Mouse (Mus musculus) CH12.LX (cell line): ENCODE measurements around the gene Isca2. TPM values are rescaled to one million over a fixed set of nuclear protein-coding genes. Genes with fewer than 3 reads are reported as not detected.
A peak's percentile ranks its signal among the peaks of the same experiment; 100 is the strongest.

Experiments used
- DNase-seq: peaks from one replicate; pipeline ENCODE4 v3.0.0-alpha.2; 2013; ENCODE audit errors: extremely low read depth
- H3K27ac ChIP-seq: 2 replicates; pipeline ENCODE4 v1.5.1; 2012; ENCODE audit warnings: low read depth, mild to moderate bottlenecking, control low read depth, moderate library complexity; ENCODE audit not compliant: insufficient read depth
- H3K27me3 ChIP-seq: replicated peaks from 2 replicates; pipeline ENCODE3; 2012; ENCODE audit warnings: inconsistent platforms
- H3K36me3 ChIP-seq, 2 experiments: replicated peaks in 1 of 2; 2 replicates each; pipeline versions ENCODE3 to v1.6.1; 2012; ENCODE audit warnings: inconsistent platforms in 1 of 2, low read length in 1 of 2, mild to moderate bottlenecking in 1 of 2, mixed read lengths in 1 of 2, moderate library complexity in 1 of 2; ENCODE audit not compliant: control insufficient read depth in 1 of 2, insufficient read depth in 1 of 2
- H3K4me1 ChIP-seq, 2 experiments: 2 replicates each; pipeline ENCODE4 v1.6.1; 2012; ENCODE audit warnings: inconsistent platforms in 1 of 2, moderate library complexity in 1 of 2; ENCODE audit not compliant: insufficient read depth in 2 of 2, control insufficient read depth in 1 of 2
- H3K4me2 ChIP-seq: 2 replicates; pipeline ENCODE4 v1.6.1; 2012; ENCODE audit warnings: low read depth, mild to moderate bottlenecking, control low read depth; ENCODE audit not compliant: poor library complexity, insufficient read depth, severe bottlenecking
- H3K4me3 ChIP-seq, 3 experiments: fragments of 150-350 bp in 1 of 3; sonication (generic) in 1 of 3; replicated peaks in 1 of 3; 2 replicates each; pipeline versions ENCODE3 to v1.5.1; 2011 to 2012; ENCODE audit warnings: low read depth in 2 of 3, low read length in 2 of 3, mild to moderate bottlenecking in 2 of 3, moderate library complexity in 2 of 3, control low read depth in 1 of 3, improper control_type of control experiment in 1 of 3, inconsistent platforms in 1 of 3, mixed read lengths in 1 of 3; ENCODE audit not compliant: poor library complexity in 1 of 3
- H3K79me2 ChIP-seq: replicated peaks from 2 replicates; pipeline ENCODE4 v1.6.1; 2012; ENCODE audit warnings: mild to moderate bottlenecking, moderate library complexity; ENCODE audit not compliant: control insufficient read depth, poor library complexity, insufficient read depth, severe bottlenecking; ENCODE audit errors: extremely low read depth
- H3K9ac ChIP-seq: 2 replicates; pipeline ENCODE4 v1.6.1; 2012; ENCODE audit warnings: low read depth, mild to moderate bottlenecking, control low read depth, moderate library complexity; ENCODE audit not compliant: insufficient read depth
- H3K9me3 ChIP-seq: replicated peaks from 2 replicates; pipeline ENCODE3; 2012; ENCODE audit warnings: low read length, inconsistent platforms, mixed read lengths
- BHLHE40 ChIP-seq: IDR thresholded peaks from 2 replicates; pipeline ENCODE4 v1.6.1; 2011; ENCODE audit warnings: mild to moderate bottlenecking, low read depth, low read length, improper control_type of control experiment
- E2F4 ChIP-seq: IDR thresholded peaks from 2 replicates; pipeline ENCODE4 v1.6.1; 2011; ENCODE audit warnings: low read depth, low read length, improper control_type of control experiment; ENCODE audit not compliant: insufficient replicate concordance
- ELF1 ChIP-seq: IDR thresholded peaks from 2 replicates; pipeline ENCODE4 v1.6.1; 2014; ENCODE audit warnings: low read depth, mild to moderate bottlenecking, inconsistent platforms, low read length, improper control_type of control experiment
- EP300 ChIP-seq: IDR thresholded peaks from 2 replicates; pipeline ENCODE4 v1.6.1; 2011; ENCODE audit warnings: low read length, improper control_type of control experiment
- GABPA ChIP-seq: IDR thresholded peaks from 2 replicates; pipeline ENCODE4 v1.6.1; 2012; ENCODE audit warnings: low read depth, low read length, improper control_type of control experiment, inconsistent platforms; ENCODE audit not compliant: insufficient replicate concordance
- IRF4 ChIP-seq: IDR thresholded peaks from 2 replicates; pipeline ENCODE4 v1.6.1; 2014; ENCODE audit warnings: low read depth, mild to moderate bottlenecking, inconsistent platforms, low read length, improper control_type of control experiment
- JUN ChIP-seq: IDR thresholded peaks from 2 replicates; pipeline ENCODE4 v1.6.1; 2011; ENCODE audit warnings: low read depth, mild to moderate bottlenecking, low read length, improper control_type of control experiment, moderate library complexity; ENCODE audit not compliant: insufficient read depth
- JUND ChIP-seq: conservative IDR thresholded peaks from 2 replicates; pipeline ENCODE4 v1.6.1; 2011; ENCODE audit warnings: low read depth, low read length, improper control_type of control experiment
- KAT2A ChIP-seq: IDR thresholded peaks from 2 replicates; pipeline ENCODE4 v1.6.1; 2012; ENCODE audit warnings: low read length, improper control_type of control experiment, inconsistent platforms; ENCODE audit not compliant: insufficient replicate concordance
- MAFK ChIP-seq: IDR thresholded peaks from 2 replicates; pipeline ENCODE4 v1.6.1; 2011; ENCODE audit warnings: low read length, improper control_type of control experiment; ENCODE audit not compliant: insufficient replicate concordance
- MAZ ChIP-seq: IDR thresholded peaks from 2 replicates; pipeline ENCODE4 v1.6.1; 2012; ENCODE audit warnings: low read depth, mild to moderate bottlenecking, inconsistent platforms, low read length, improper control_type of control experiment, moderate library complexity
- MYC ChIP-seq: IDR thresholded peaks from 2 replicates; pipeline ENCODE4 v1.6.1; 2011; ENCODE audit warnings: low read depth, mild to moderate bottlenecking, improper control_type of control experiment, low read length
- POLR2A ChIP-seq: IDR thresholded peaks from 2 replicates; pipeline ENCODE4 v1.6.1; 2011; ENCODE audit warnings: low read depth, mild to moderate bottlenecking, improper control_type of control experiment, low read length
- RAD21 ChIP-seq: IDR thresholded peaks from 2 replicates; pipeline ENCODE4 v1.6.1; 2011; ENCODE audit warnings: low read depth, mild to moderate bottlenecking, low read length, improper control_type of control experiment, moderate library complexity
- SIN3A ChIP-seq: IDR thresholded peaks from 2 replicates; pipeline ENCODE4 v1.6.1; 2012; ENCODE audit warnings: low read length, improper control_type of control experiment, inconsistent platforms
- TCF12 ChIP-seq: IDR thresholded peaks from 2 replicates; pipeline ENCODE4 v1.6.1; 2014; ENCODE audit warnings: low read depth, mild to moderate bottlenecking, inconsistent platforms, low read length, improper control_type of control experiment
- UBTF ChIP-seq: IDR thresholded peaks from 2 replicates; pipeline ENCODE4 v1.6.1; 2012; ENCODE audit warnings: low read depth, mild to moderate bottlenecking, inconsistent platforms, low read length, improper control_type of control experiment, moderate library complexity
- USF2 ChIP-seq: conservative IDR thresholded peaks from 2 replicates; pipeline ENCODE4 v1.6.1; 2011; ENCODE audit warnings: low read depth, low read length, improper control_type of control experiment
- ZC3H11A ChIP-seq: IDR thresholded peaks from 2 replicates; pipeline ENCODE4 v1.6.1; 2012; ENCODE audit warnings: low read depth, mild to moderate bottlenecking, inconsistent platforms, low read length, improper control_type of control experiment
- ZKSCAN1 ChIP-seq: IDR thresholded peaks from 2 replicates; pipeline ENCODE4 v1.6.1; 2012; ENCODE audit warnings: low read depth, inconsistent platforms, low read length, improper control_type of control experiment, borderline replicate concordance
- ZMIZ1 ChIP-seq: IDR thresholded peaks from 2 replicates; pipeline ENCODE4 v1.6.1; 2012; ENCODE audit warnings: low read depth, mild to moderate bottlenecking, inconsistent platforms, low read length, improper control_type of control experiment
- dilution Hi-C: fragments of 300-500 bp; cut with MboI; formaldehyde crosslinking; loops from 2 replicates; pipeline ENCODE4 v1.14.3; 2020; ENCODE audit warnings: low sequenced_read_pairs; ENCODE audit not compliant: extremely low pct_unique_long_range_greater_than_20kb, extremely low pct_ligation_motif_present
- in situ Hi-C: fragments of 300-500 bp; cut with MboI; formaldehyde crosslinking; loops from 3 replicates; pipeline ENCODE4 v1.14.3; 2019; ENCODE audit warnings: low sequenced_read_pairs, low pct_ligation_motif_present, low pct_unique_long_range_greater_than_20kb, mixed read lengths
- polyA plus RNA-seq: library from polyadenylated mRNA; unstranded; fragments of >175 nt; gene quantifications from 2 replicates; pipeline ENCODE4 v1.2.1, GENCODE M21; 2012; ENCODE audit warnings: low read depth; ENCODE audit not compliant: insufficient read length
- total RNA-seq, 2 experiments: library from RNA; depleted of rRNA; stranded (reverse); fragments of 300-350 nt in 1 of 2; fragments of >200 nt in 1 of 2; gene quantifications; 2 replicates each; pipeline ENCODE4 v1.2.3; 2012 to 2014

The Isca2 gene
- total and polyA plus RNA-seq, 3 experiments = 55.1 to 90.4 (median 59.1) TPM

DNA sequence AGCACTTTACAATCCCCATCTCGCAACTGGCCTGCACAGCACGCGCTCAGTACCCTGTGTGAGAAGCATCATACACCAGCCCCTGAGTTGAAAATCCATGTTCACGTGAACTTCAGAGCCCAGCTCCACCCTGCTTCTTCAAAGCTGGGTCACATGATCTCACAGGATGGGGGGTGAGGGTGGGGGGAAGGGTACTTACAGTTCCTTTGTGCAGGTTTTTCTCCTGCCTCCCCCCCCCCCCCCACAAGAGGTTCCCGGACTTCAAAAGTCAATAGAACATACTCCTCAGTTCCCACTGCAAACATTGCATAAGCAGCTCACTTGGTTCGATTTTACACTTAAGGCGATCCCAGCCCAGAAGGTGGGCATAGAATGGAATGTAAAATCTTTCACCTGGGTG lies 3.4 kb upstream of the Isca2 start:
- in situ Hi-C loops = no loop called here
- no peak overlapping the region for H3K27ac ChIP-seq
- dilution Hi-C loops = no loop called here
- H3K27me3 ChIP-seq = no peaks in the 10 kb centered on the region
- H3K36me3 ChIP-seq = peaks cover 10 to 44% of the 10 kb centered on the region in 2 experiments
- no peak for DNase-seq
- TF ChIP-seq JUND (no peak), UBTF (no peak), TCF12 (no peak), POLR2A (no peak), EP300 (no peak), BHLHE40 (no peak), SIN3A (no peak), MAFK (no peak), ZC3H11A (no peak), E2F4 (no peak), RAD21 (no peak)
- H3K79me2 ChIP-seq = 0 out of 2 replicates have a peak, but pooled peaks cover 3% of the 10 kb centered on the region
- H3K4me3 ChIP-seq = no peak overlapping the region
- H3K4me1 ChIP-seq = peaks cover 20 to 75% of the 10 kb centered on the region in 2 experiments
- H3K9ac ChIP-seq = no peak overlapping the region
- H3K9me3 ChIP-seq = no peaks in the 10 kb centered on the region
- H3K4me2 ChIP-seq = no peak overlapping the region

DNA sequence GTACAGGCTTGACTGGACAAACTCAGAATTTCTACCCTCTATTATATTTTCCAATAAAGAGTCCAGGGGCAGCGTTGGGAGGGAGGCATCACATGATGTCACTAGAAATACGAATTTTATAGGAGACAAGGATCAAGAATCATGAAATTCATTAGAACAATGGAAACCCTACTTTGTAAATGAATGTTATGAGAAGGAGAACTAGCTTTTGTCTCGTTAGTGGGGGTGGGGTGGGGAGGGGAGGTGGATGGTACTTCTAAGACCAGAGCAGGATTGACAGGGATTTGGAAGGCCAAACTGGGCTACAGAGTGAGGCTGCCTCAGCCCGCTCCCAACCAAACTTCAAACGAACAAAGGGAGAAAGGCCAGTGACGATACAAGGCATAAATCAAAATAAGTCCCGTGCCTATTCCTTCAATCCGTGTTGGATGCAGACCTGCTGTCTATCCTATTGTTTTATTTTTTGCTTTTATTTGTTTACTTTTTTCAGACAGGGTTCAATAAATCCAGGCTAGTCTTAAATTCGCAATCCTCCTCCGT lies 1.0 kb upstream of the Isca2 start:
- H3K4me3 ChIP-seq = peak overlapping the region; percentile 67 to 95 (median 82)
- no peaks in the 10 kb centered on the region for H3K9me3 ChIP-seq
- DNase-seq = no peak
- TF ChIP-seq JUND (no peak), MYC (no peak), ZKSCAN1 (no peak), RAD21 (no peak), USF2 (no peak), ELF1 (no peak), GABPA (no peak), KAT2A (no peak), ZC3H11A (no peak), E2F4 (no peak), ZMIZ1 (no peak), IRF4 (no peak), MAZ (no peak), JUN (no peak)
- peaks cover 5 to 38% of the 10 kb centered on the region in 2 experiments for H3K36me3 ChIP-seq
- dilution Hi-C loops = no loop called here
- no peak overlapping the region for H3K27ac ChIP-seq
- H3K27me3 ChIP-seq = no peaks in the 10 kb centered on the region
- peaks cover 16 to 51% of the 10 kb centered on the region in 2 experiments for H3K4me1 ChIP-seq
- H3K79me2 ChIP-seq = 0 out of 2 replicates have a peak, but pooled peaks cover 3% of the 10 kb centered on the region
- H3K4me2 ChIP-seq = peak overlapping the region; percentile 84
- peak overlapping the region; percentile 78 for H3K9ac ChIP-seq
- in situ Hi-C loops = no loop called here
